Mouse (Mus musculus) heart, postnatal 36 days (tissue): ENCODE measurements around the gene C3. TPM values are rescaled to one million over a fixed set of nuclear protein-coding genes. Genes with fewer than 3 reads are reported as not detected.

Experiments
- DNase-seq, 2 experiments: peaks; one replicate each; pipeline ENCODE4 v3.0.0; 2021 to 2022
- intact Hi-C: fragments of 180-260 bp; cut with DNase I; formaldehyde crosslinking; loops from one replicate; pipeline ENCODE4 v1.15.1; 2025
- total RNA-seq, 2 experiments: library from RNA; stranded (reverse); gene quantifications; 2 replicates each; pipeline ENCODE4 v1.2.3; 2021

The C3 gene
- total RNA-seq, 2 experiments from 2014 or later, result 96.2 to 97.5 TPM

DNA sequence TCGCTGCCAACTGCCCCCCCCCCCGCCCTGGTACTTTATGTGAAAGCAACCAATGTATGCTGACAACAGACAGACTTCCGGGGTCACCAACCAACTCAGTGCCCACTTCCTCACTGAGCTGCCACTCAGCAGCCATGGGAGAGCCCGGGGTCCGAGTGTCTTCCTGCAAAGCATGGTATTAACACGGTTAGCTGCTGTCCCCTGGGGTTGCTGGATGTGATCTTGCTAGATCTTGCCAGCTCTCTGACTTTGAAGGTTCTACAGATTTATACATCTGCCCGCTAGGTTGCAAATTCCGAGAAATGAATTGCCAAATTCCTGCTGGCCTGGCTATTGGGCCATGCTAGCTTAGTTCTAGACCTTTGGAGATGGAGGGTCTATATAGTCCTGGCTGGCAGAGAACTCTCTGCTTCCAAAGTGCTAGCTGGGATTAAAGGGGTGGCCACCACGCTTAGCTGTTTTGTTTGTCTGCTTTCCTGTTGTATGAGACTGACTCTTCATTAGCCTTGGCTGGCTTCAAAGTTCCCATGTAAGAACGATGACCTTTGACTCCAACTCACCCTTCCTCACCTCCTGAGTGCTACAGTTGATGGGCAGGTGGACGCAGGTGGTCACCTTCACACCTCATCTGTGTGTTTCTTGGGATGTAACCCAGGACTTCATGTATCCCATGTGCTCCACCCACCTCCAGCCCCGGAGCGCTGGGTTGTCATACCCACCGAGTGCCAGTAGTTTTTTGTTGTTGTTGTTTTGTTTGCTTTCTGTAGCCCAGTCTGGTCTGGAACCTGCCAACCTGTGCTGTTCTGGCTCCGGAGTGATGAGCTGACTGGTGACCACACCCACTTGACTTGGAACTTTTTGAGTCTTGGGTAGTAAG, 2.2 kb upstream of the C3 start:
- no peak for DNase-seq
- intact Hi-C loops, result no loop called here

DNA sequence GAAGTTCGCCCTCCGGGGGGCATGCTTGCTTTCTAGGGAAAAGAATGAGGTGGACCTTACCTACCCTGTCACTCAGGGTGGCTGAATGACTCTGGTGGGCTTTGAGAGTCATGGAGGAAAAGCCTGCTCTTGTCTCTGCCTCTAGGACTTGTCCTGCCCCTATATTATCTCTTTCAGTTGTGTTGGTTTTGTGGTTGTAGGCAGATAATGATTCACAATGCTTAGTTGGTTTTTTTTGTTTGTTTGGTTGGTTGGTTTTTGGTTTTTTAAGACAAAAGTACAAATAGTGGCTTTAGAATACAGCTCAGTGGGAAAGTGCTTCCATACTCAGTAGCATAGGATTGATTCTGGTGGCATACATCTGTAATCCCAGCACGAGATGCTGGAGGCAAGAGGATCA, 937 bp upstream of the C3 start:
- DNase-seq, result no peak
- intact Hi-C loops, result no loop called here

DNA sequence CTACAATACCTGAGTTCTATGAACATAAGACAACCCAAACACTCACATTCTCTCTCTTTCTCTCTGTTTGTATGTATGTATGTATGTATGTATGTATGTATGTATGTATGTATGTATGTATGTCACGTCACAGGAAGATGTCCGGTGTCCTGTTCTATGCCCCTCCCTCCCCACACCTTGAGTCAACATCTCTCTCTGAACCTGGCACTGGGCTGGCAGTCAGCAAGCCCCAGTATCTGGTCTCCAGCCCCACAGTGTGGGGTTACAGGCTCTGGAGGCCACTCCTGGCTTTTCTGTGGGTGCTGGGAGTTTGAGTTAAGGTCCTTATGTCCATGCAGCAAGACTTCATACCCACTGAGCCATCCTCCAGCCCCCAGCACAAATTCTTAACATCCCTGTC, 468 bp downstream of the C3 start:
- DNase-seq, result no peak
- intact Hi-C loops, result no loop called here

DNA sequence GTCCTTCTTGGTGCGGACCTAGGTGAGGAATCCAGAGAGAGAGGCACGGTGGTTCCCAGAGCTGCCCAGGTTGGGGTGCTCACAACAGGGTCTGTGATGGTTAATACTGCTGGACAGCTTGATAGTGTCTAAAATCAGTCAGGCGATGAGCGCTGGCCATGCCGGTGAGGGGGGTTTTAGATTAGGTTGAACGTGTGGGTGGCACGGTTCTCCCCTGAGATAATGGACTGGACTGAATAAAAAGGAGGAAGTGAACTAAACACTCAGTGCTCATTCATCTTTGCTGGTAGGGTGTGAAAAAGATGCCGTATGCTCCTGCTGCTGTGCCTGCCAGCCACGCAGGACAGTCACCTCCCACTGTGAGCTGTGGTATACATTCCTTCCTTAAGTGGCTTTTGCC, 4.6 kb downstream of the C3 start:
- no peak for DNase-seq
- intact Hi-C loops, result no loop called here

DNA sequence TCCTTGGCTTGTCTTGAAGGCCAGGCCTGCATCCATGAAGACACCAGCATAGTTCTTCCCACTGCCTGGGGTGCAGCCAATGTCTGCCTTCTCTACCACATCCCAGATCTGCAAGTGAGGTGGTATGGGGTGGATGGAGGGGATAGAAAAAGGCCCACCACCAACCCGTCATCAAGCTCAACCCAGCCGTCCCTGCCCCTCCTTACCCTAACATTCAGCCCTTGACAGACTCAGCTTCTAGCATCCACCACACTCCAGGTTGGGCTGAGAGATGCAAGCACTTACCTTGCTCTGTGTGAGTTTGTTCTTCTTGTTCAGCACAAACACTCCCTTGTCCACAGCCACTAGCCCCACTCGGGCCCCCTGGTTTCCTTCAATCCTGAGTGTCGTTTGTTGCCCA, 6.0 kb downstream of the C3 start:
- intact Hi-C loops, result no loop called here
- no peak for DNase-seq

DNA sequence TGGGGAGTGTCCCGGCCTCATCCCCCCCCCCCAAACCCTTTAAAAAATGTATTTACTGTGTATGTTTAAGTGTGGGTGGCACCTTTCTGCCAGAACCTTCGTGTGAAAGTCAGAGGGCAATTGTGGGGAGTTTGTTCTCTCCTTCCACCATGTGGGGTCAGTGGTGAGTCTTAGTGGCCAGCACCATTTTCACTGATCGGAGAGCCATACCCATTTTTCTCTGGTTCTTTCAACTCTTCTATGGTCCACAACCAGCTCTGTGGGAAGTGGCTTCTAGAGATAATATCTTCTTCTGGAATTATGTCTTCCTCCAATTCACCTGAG, 8.1 kb downstream of the C3 start:
- intact Hi-C loops, result loop anchor here (1.0 kb wide), 2 partner anchors 57 to 115 kb away; no protein-coding TSS in a partner anchor
- DNase-seq, result peak in 1 of 2 experiments; percentile 32

DNA sequence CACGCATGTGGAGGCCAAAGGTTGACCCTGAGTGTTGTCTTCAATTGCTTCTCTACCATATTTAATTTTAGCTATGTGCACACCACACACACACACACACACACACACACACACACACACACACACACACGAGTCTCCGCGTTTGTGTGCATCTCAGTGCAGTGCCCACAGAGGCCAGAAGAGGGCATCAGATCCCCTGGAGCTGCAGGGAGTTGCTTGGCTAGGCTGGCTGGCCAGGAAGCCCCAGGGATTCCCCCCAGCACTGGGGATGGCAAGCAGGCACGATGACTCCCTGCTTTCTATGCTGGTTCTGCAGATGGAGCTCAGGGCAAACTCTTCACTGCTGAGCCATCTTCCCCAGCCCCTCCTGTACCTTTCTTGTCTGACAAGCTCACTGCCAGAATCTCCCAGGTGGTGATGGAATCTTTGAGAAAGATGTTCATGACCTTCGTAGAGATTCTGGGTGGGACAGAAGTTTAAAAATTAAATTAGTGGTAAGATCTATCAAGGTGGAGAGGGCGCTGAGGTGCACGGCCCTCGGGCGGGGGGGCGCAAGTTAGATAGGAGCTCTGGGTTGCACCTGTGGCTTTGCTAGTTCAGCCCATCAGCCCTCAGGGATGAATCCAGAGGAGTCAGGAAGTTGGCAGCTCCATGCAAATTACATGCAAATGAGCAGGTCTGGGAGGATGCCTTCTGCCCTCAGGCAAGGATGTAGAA, 8.6 kb downstream of the C3 start:
- intact Hi-C loops, result loop anchor here (1.0 kb wide), 2 partner anchors 58 to 116 kb away; no protein-coding TSS in a partner anchor
- peak; percentile 75 to 87 for DNase-seq

DNA sequence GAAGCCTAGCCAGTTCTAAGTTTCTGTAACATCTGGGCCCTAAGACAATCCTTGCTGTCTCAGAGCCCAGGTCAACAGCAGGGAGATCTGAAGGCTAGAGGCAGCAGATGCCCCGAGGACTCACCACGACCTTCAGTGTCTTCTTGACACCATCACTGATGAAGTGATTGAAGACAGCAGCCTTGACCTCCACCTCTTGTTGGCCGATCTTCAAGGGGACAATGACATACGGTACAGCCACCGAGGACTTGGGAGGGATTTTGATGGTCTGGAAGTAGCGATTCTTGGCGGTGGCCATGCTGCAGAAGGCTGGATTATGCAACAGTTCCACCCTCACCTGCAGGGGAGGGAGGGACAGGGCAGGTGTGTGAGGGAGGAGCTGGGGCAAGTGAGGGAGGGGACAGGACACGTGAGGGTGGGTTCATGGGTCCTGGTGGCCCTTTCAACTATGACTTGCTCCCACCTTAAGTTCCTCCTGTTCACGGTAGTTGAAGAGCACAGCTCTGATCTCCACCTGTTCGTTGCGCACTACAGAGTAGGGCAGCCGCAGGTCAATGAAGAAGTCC, 9.5 kb downstream of the C3 start:
- intact Hi-C loops, result no loop called here
- DNase-seq, result no peak

DNA sequence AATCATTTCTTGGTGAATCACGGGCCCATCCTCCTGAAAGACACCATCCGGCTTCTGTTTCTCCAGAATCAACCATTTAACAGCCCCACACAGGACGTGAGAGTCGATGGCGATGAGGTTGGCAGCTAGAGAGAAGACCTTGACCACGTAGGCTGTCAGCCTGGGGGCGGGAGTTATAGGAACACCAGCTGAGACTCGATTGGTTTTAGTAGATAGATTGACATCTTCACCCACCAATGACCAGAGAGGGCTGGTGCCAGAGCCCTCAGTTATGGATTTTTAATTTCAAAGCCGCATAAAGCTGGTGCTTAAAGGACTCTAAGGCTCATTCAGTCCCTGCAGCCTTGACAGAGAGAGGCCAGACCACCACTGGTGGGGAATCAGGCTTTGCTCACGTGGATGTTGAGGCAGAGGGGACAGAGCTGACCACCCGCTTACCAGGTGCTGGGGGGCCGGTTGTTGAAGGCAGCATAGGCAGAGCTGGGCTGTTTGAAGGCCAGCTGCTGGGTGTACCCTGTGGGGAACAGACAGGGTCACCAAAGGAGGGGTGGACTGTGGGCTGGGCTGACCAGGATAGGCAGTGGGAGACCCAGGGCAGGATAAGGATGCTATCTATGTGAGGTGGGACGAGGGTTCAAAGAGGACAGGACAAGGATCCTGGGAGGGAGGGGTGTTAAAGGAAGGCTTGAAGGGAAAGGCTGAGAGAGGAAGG, 13.1 kb downstream of the C3 start:
- DNase-seq, result no peak

DNA sequence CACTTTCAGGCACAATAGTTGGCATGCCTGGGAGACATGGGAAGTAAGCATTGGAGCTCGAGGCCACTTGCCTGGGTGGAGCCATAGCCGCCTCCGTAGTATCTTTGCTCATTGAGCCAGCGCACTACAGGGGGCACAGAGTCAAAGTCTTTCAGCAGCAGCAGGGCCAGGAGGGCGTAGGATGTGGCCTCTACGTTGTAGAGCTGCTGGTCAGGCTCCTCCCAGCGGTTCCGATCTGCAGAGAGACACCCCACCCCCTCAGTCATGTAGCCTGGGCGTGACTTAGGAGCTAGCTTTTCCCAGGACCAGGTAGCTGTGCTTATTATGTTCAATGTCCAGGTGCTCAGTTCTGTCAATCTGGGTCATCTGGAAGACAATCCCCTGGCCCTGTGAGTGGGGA, 16.4 kb downstream of the C3 start:
- intact Hi-C loops, result no loop called here
- no peak for DNase-seq

More for the DNA sequence above, 13.1 kb downstream of the C3 start:
- intact Hi-C loops, result no loop called here

DNA sequence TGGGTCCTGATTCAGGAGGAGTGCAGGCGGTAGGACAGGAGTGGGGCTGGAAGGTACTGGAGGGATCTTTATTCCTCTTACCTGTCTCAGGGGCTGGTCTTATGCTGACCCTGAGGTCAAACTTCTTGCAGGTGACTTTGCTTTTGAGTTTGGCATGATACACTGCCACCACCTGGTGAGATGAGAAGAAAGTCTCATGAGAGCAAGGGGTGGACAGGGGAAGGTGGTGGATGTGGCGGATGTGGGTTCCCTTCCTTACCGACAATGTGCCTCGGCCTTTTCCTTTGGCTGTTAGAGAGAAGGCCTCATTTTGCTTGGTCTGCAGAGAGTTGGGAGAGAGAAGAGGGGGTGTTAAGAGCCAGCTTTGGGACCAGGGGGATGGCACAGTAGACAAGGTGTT, 18.6 kb downstream of the C3 start:
- DNase-seq, result no peak
- intact Hi-C loops, result no loop called here

DNA sequence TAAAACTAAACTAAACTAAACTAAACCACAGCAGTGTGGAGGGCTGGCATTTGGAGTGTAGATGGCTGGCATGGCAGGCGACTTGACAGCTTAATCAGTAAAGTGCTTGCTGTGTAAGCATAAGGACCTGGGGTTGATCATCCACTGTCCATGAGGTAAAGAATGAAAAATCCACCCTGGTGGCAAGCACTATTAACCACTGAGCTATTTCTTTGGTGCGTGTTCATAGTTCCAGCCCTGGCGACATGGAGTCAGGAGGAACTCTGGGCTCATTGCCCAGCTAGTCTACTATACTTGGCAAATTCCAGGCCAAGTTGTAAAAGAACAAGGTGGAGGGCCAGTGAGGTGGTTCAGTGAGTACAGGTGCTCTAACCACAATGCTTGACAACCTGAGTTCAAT, 20.0 kb downstream of the C3 start:
- intact Hi-C loops, result no loop called here
- no peak for DNase-seq

DNA sequence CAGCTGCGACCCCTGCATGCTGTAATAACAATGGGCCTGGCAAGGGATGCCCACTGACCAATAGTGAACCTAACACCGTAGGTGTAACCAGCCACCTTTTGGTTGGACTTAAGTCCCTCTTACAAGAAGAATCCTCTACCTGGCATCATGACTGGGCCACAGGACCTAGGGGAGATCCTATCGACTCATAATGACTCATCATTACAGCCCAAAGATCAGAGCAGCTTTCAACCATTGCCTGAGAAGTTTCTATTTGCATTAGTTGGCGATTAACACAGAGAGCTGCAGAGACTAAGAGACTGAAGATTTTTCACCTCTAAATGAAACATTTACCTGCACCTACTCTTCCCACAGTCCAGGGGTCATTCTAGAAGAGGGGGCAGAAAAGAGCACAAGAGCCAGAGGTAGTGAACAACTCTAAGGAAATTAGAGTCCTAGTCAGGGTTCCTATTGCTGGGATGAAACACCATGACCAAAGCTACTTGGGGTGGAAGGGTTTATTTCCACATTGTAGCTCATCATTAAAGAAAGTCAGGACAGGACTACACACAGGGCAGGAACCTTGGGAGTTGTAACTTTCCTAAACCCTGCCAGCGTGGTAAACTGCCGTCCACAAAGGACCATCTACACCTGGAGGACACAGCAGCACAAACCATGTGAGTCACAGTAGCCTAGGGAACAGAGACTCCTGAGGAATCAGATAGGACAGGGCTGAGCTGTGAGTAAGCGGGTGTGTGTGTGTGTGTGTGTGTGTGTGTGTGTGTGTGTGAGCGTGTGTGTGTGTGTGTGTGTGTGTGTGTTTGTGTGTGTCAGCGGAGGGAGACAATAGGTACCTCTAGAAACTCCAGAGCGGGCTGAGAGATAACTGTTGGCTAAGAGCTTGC, 25.9 kb downstream of the C3 start:
- intact Hi-C loops, result no loop called here

DNA sequence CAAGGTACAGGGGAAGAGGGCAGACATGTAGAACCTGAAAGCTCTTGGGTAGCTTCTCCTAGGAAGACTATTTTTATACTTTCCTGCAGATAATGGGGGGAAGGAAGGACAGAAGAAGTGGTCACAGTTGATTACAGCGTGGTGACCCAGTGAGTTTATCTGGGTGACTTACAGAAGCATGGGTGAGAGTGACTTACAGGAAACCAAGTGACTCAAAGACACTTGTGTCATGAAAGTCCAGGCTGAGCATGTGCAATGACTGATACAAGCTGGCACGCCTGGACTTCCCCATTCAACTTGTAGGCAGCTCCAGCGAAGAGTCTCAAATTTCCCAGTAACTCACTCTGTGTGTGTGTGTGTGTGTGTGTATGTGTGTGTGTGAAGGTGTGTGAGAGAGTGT, 29.7 kb downstream of the C3 start:
- no peak for DNase-seq
- intact Hi-C loops, result no loop called here

More for the DNA sequence above, 25.9 kb downstream of the C3 start:
- no peak for DNase-seq

DNA sequence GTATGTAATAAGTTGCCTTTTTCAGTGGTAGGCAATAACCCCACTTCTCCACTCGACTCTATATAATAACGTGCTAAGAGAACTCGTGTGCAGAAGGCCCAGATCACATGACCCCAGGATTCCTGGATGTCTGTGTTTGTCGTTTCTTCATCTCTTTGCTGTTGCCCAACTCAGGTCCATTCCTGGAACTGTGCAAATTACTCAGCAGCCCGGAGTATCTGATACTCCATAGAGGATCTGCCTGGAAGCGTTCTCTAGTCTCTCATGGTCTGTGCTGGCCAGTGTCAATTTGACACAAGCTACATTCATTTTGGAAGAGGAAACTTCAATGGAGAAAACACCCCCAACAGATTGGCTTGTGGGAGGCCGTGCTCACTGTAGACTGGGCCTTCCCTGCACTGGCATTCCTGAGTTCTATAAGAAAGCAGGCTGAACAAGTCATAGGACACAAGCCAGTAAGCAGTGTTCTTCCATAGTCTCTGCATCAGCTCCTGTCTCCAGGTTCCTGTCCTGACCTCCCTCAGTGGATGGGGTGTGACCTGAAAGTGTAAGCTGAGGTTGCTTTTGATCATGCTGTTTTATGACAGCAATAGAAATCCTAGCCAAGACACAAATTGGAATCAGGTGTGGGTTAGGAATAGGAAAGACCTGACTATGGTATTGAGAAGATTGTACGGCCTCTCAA, 32.5 kb downstream of the C3 start:
- DNase-seq, result no peak

DNA sequence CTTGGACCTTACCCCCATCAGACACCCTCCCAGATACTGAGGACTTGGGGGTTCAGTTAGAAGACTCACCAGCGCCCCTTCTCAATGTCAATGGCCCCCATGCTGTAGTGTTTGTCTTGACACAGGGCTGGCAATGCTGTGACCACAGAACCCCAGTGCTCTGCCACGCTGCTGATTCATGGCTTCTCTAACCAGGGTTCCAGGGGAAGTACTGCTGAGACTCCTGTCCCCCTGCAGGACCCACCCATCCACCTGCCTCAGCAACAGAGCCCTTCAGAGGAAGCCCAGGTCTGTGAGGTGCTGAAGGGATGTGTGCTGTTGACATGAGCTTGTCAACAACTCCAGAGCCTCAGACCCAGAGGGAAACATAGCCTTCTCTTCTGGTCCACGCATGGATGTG, 33.2 kb downstream of the C3 start:
- intact Hi-C loops, result no loop called here
- DNase-seq, result no peak

More for the DNA sequence above, 32.5 kb downstream of the C3 start:
- intact Hi-C loops, result no loop called here

DNA sequence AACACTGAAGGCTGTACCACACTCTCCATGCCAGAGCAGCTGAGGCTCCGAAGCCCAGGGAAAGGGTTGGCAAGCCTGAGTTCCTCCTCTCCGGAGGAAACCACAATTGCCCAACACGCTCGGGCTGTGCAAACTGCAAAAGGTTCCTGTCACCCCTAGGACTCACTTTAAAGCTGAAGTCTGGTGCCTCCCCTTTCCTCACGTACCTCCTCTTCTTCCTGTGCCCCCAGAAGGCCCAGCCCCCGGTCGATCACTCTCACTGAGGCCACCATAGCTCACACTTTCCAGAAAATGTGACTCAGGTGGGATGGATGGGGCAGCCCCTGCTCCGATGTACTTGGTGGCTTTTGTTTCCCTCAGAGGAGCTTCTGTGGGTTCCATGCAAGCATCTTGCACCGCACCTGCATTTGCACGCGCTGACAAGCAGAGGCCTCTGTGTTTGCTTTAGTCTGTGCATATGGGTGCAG, 33.9 kb downstream of the C3 start, which contains the start of gene Tnfsf14:
TSS of gene Tnfsf14 (minus strand) at position 137 of the 467 bp plus-strand sequence.
- DNase-seq, result peak; percentile 10 to 11
- intact Hi-C loops, result no loop called here

DNA sequence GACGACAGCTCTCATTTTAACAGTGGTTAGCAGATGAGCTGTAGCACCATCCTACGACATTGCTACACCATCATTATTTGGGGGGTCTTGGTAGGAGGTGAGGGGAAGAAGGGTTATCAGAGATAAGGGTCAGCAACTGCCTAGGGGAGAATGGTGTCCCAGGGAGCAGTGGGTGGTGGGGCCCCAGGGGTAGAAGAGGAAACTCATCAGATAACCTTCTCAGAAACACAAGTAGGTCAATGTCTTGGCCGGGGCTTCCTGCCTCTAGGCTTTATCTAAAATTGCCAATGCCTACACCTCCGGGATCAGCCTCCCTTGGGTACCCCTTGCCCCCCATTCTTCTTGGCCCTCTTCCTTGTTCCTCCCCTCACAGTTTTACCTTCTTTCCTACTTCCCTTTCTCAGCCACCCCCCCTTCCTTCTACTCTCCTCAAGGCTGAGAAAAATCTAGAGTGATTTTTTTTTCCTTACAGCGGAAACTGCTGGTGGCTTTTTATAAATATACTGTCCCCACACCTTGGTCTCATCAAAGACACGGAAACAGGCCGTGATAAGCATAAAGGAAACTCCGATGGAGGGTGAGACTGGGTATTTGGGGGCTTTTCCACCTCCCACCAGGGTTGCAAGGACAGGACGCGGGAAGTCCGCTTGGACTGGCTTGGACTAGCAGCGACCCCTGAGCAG, 39.3 kb downstream of the C3 start:
- no peak for DNase-seq
- intact Hi-C loops, result no loop called here

DNA sequence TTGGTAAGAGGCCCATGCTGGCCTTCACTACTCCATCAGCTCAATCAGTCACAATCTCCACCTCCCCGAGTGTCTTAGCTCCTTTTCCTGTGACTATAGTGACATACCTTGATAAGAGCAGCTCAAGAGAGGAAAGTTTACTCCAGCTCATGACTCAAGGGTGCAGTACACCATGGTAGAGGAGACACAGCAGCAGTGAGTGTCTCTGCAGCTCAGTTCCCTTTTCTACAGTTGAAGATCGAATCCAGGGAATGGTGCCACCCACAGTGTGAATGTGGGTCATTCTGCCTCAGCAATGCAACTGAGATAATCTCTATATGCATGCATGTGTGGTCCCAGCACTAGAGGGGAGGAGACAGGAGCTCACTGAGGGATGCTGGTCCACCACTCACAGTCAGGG, 42.3 kb downstream of the C3 start:
- intact Hi-C loops, result no loop called here
- DNase-seq, result no peak
